Comparison of ENCODE assay signal across 8 mouse cellular contexts in the genomic region with DNA sequence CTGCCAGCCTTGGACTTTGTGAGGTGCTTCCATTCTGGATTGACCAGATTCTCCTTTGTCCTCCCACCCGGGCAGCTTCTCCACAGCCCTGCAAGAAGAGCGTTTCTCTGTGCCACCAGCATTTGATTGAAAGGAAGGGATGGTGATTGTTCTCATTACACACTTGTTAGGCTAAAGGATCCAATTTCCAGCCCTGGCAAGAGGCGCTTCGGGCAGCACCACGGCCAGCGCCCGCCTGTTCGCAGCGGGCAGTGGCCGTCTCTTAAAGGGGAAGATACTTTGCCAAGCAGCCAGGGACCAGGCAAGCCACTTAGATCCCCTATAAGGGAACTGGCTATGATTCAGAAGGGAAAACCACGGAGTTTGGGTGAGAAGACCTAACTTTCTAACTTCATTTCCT. TPM values are rescaled to one million over a fixed set of nuclear protein-coding genes. Genes with fewer than 3 reads are reported as not detected.
DNase-seq lines count a peak whose midpoint lies in the region; ATAC-seq and TF ChIP-seq lines count a peak whose summit lies in the region.

No protein-coding gene starts in this region.

- no peak for TF ChIP-seq CTCF in brain, embryonic 14.5 days (IDR thresholded peaks at IDR 0.05; ENCODE audit: borderline replicate concordance, extremely low read depth, insufficient read depth, insufficient read length)

- ATAC-seq in kidney, embryonic 16.5 days (ENCODE audit: low FRiP score, low TSS enrichment), result no peak
- ATAC-seq in hematopoietic stem cell, adult 5-6 weeks (replicated peaks in 1 of 2; ENCODE audit: insufficient read depth in 1 of 2, low FRiP score in 2 of 2, low TSS enrichment in 1 of 2, low read depth in 1 of 2, poor library complexity in 2 of 2, severe bottlenecking in 2 of 2), result peak; percentile 46 to 60; a peak in 2 of 4 replicates
- no peak for ATAC-seq in limb, embryonic 13.5 days (ENCODE audit: low FRiP score, low read depth)
- no peak for ATAC-seq in neural tube, embryonic 14.5 days (ENCODE audit: low read depth)

- peak; percentile 8 for DNase-seq in kidney, adult 11 months
- peak; percentile 78 for DNase-seq in brain, embryonic 14.5 days (ENCODE audit: low read depth)
- DNase-seq in fibroblast of lung, adult 2 months (ENCODE audit: low read depth), result peak; percentile 28
- DNase-seq in thymus, postnatal 0 days (ENCODE audit: low spot score), result no peak

- 2% methylated on average over 11 of the region's 11 CpGs for WGBS in kidney, embryonic 16.5 days
- 1% methylated on average over 11 of the region's 11 CpGs for WGBS in limb, embryonic 13.5 days
- under 1% methylated on average over 11 of the region's 11 CpGs for WGBS in neural tube, embryonic 14.5 days

- H3K4me3 ChIP-seq in kidney, embryonic 16.5 days (ENCODE audit: low read length), result no peak overlapping the region
- H3K4me3 ChIP-seq in limb, embryonic 13.5 days, result peak overlapping the region; percentile 35
- peak overlapping the region; percentile 41 for H3K4me3 ChIP-seq in neural tube, embryonic 14.5 days (ENCODE audit: low read depth, low read length)

- no peaks in the 10 kb centered on the region for H3K9me3 ChIP-seq in kidney, embryonic 16.5 days (ENCODE audit: low read length)
- H3K9me3 ChIP-seq in limb, embryonic 13.5 days, result no peaks in the 10 kb centered on the region
- no peaks in the 10 kb centered on the region for H3K9me3 ChIP-seq in neural tube, embryonic 14.5 days (ENCODE audit: control insufficient read depth, low read length)

- H3K36me3 ChIP-seq in kidney, embryonic 16.5 days (ENCODE audit: insufficient read depth, low read length), result no peaks in the 10 kb centered on the region
- no peaks in the 10 kb centered on the region for H3K36me3 ChIP-seq in limb, embryonic 13.5 days
- H3K36me3 ChIP-seq in neural tube, embryonic 14.5 days (ENCODE audit: control insufficient read depth, insufficient read depth, low read length), result no peaks in the 10 kb centered on the region

- no peak overlapping the region for H3K27ac ChIP-seq in kidney, embryonic 16.5 days (ENCODE audit: low read length)
- no peak overlapping the region for H3K27ac ChIP-seq in limb, embryonic 13.5 days
- H3K27ac ChIP-seq in neural tube, embryonic 14.5 days (ENCODE audit: low read depth, low read length), result peak overlapping the region; percentile 66; the same call in 1 of the 2 replicates

- no peak overlapping the region for H3K4me2 ChIP-seq in kidney, embryonic 16.5 days (replicated peaks; ENCODE audit: low read depth, low read length)
- H3K4me2 ChIP-seq in limb, embryonic 13.5 days (replicated peaks), result peak overlapping the region; percentile 59
- peak overlapping the region; percentile 72 for H3K4me2 ChIP-seq in neural tube, embryonic 14.5 days (ENCODE audit: low read depth, low read length)

- no peak overlapping the region for H3K9ac ChIP-seq in kidney, embryonic 16.5 days (replicated peaks; ENCODE audit: low read length)
- H3K9ac ChIP-seq in limb, embryonic 13.5 days, result no peak overlapping the region
- peak overlapping the region; percentile 63 for H3K9ac ChIP-seq in neural tube, embryonic 14.5 days (replicated peaks; ENCODE audit: low read depth, low read length)

- H3K27me3 ChIP-seq in kidney, embryonic 16.5 days (ENCODE audit: insufficient read depth, low read length), result peaks cover 69% of the 10 kb centered on the region
- peaks cover 81% of the 10 kb centered on the region for H3K27me3 ChIP-seq in limb, embryonic 13.5 days
- peaks cover 23% of the 10 kb centered on the region for H3K27me3 ChIP-seq in neural tube, embryonic 14.5 days (ENCODE audit: control insufficient read depth, insufficient read depth, low read length)

- TF ChIP-seq POLR2A in brain, embryonic 14.5 days (IDR thresholded peaks at IDR 0.05; ENCODE audit: borderline replicate concordance, extremely low read depth, insufficient read depth, insufficient read length, poor library complexity, severe bottlenecking), result no peak

- peaks cover 5% of the 10 kb centered on the region; the same call in 1 of the 2 replicates for H3K4me1 ChIP-seq in kidney, embryonic 16.5 days (ENCODE audit: insufficient read depth, low read length)
- peaks cover 16% of the 10 kb centered on the region for H3K4me1 ChIP-seq in limb, embryonic 13.5 days
- H3K4me1 ChIP-seq in neural tube, embryonic 14.5 days (ENCODE audit: control insufficient read depth, insufficient read depth, low read length), result no peaks in the 10 kb centered on the region; the same call in 1 of the 2 replicates

RNA-seq across cellular contexts. Expression of gene Acta1, which starts 3.3 kb away (rescaled TPM):
- polyA plus RNA-seq in kidney, embryonic 16.5 days (2015; fragmentation: Nextera tagmentation; extraction: Ambion mirVana), result 58.8 and 166 TPM in 2 replicates
- polyA plus RNA-seq in brain, embryonic 14.5 days (2012; rRNA removed), result 9.0 and 10.3 TPM in 2 replicates
- total RNA-seq in hematopoietic stem cell, adult 5-6 weeks (2017), result not detected in 2 replicates
- polyA plus RNA-seq in limb, embryonic 13.5 days (2015; fragmentation: Nextera tagmentation; extraction: Ambion mirVana), result 396 and 411 TPM in 2 replicates
- polyA plus RNA-seq in neural tube, embryonic 14.5 days (2014; fragmentation: Nextera tagmentation; extraction: Ambion mirVana), result 9.0 and 22.7 TPM in 2 replicates
- 14.5 and 22.3 TPM in 2 replicates for polyA plus RNA-seq in thymus, postnatal 0 days (2015; fragmentation: Nextera tagmentation; extraction: Ambion mirVana)

RNA-seq across cellular contexts. Expression of gene Ccsap, which starts 31.3 kb away (rescaled TPM):
- 2.9 and 3.3 TPM in 2 replicates for polyA plus RNA-seq in kidney, embryonic 16.5 days (2015; fragmentation: Nextera tagmentation; extraction: Ambion mirVana)
- 6.6 and 7.5 TPM in 2 replicates for polyA plus RNA-seq in brain, embryonic 14.5 days (2012; rRNA removed)
- 7.8 and 9.6 TPM in 2 replicates for total RNA-seq in hematopoietic stem cell, adult 5-6 weeks (2017)
- polyA plus RNA-seq in limb, embryonic 13.5 days (2015; fragmentation: Nextera tagmentation; extraction: Ambion mirVana), result 3.1 and 3.6 TPM in 2 replicates
- polyA plus RNA-seq in neural tube, embryonic 14.5 days (2014; fragmentation: Nextera tagmentation; extraction: Ambion mirVana), result 4.3 and 5.4 TPM in 2 replicates
- 6.6 and 6.7 TPM in 2 replicates for polyA plus RNA-seq in thymus, postnatal 0 days (2015; fragmentation: Nextera tagmentation; extraction: Ambion mirVana)

RNA-seq across cellular contexts. Expression of gene Nup133, which starts 57.8 kb away (rescaled TPM):
- polyA plus RNA-seq in kidney, embryonic 16.5 days (2015; fragmentation: Nextera tagmentation; extraction: Ambion mirVana), result 34.5 and 42.4 TPM in 2 replicates
- polyA plus RNA-seq in brain, embryonic 14.5 days (2012; rRNA removed), result 20.9 and 23.2 TPM in 2 replicates
- 24.5 and 26.6 TPM in 2 replicates for total RNA-seq in hematopoietic stem cell, adult 5-6 weeks (2017)
- polyA plus RNA-seq in limb, embryonic 13.5 days (2015; fragmentation: Nextera tagmentation; extraction: Ambion mirVana), result 36.3 and 36.5 TPM in 2 replicates
- polyA plus RNA-seq in neural tube, embryonic 14.5 days (2014; fragmentation: Nextera tagmentation; extraction: Ambion mirVana), result 24.0 and 28.0 TPM in 2 replicates
- polyA plus RNA-seq in thymus, postnatal 0 days (2015; fragmentation: Nextera tagmentation; extraction: Ambion mirVana), result 25.4 and 26.2 TPM in 2 replicates

Comparison
In these comparisons a context has a peak if more than half of its experiments do, and no peak if none do; other contexts are left out.
1. ATAC-seq: peak in hematopoietic stem cell, adult 5-6 weeks (2 of 2); none in kidney, embryonic 16.5 days (single experiment), limb, embryonic 13.5 days (single experiment) and neural tube, embryonic 14.5 days (single experiment).